Mouse (Mus musculus): ENCODE data around the gene Slc44a1. TPM values are rescaled to one million over a fixed set of nuclear protein-coding genes. Genes with fewer than 3 reads are reported as not detected.
A peak's percentile ranks its signal among the peaks of the same experiment; 100 is the strongest.

Slc44a1 gene
- polyA plus RNA-seq, 1 experiment from 2014 or later = 44.1 TPM

GRCm38 (mm10) chr4:53439636-53440009 lies 590 bp upstream of the Slc44a1 start:
- TF ChIP-seq CTCF (IDR thresholded peaks at IDR 0.05; ENCODE audit: low read depth) = no peak
- Histone ChIP-seq H3K27ac (peak overlapping the region; percentile 81), H3K4me3 (replicated peaks; ENCODE audit: low read depth, low read length) (peak overlapping the region; percentile 74), H3K9ac (ENCODE audit: low read depth, low read length) (peak overlapping the region; percentile 81), H3K9me3 (replicated peaks; ENCODE audit: low read length) (no peaks in the 10 kb centered on the region), H3K4me2 (ENCODE audit: low read length) (peak overlapping the region; percentile 85), H3K4me1 (replicated peaks; ENCODE audit: insufficient read depth, low read length) (peaks cover 13% of the 10 kb centered on the region), H3K36me3 (ENCODE audit: insufficient read depth, low read length) (no peaks in the 10 kb centered on the region), H3K27me3 (ENCODE audit: insufficient read depth, low read length) (no peaks in the 10 kb centered on the region)
- DNase-seq (ENCODE audit: low spot score) (no peak), ATAC-seq (replicated peaks; ENCODE audit: low FRiP score, low read depth) (no peak; the same call in 1 of the 2 replicates)
- WGBS = 16% methylated on average over 9 of the region's 9 CpGs

- Histone ChIP-seq H3K9ac (ENCODE audit: low read depth, low read length) (peak overlapping the region; percentile 81), H3K9me3 (replicated peaks; ENCODE audit: low read length) (no peaks in the 10 kb centered on the region), H3K36me3 (ENCODE audit: insufficient read depth, low read length) (no peaks in the 10 kb centered on the region), H3K4me3 (replicated peaks; ENCODE audit: low read depth, low read length) (peak overlapping the region; percentile 74), H3K27me3 (ENCODE audit: insufficient read depth, low read length) (no peaks in the 10 kb centered on the region), H3K4me1 (replicated peaks; ENCODE audit: insufficient read depth, low read length) (peaks cover 13% of the 10 kb centered on the region), H3K27ac (peak overlapping the region; percentile 81), H3K4me2 (ENCODE audit: low read length) (peak overlapping the region; percentile 85)
- no peak for TF ChIP-seq CTCF (IDR thresholded peaks at IDR 0.05; ENCODE audit: low read depth)
- ATAC-seq (replicated peaks; ENCODE audit: low FRiP score, low read depth) (peak; percentile 14; the same call in 1 of the 2 replicates), DNase-seq (ENCODE audit: low spot score) (no peak)
- WGBS = under 1% methylated on average over 45 of the region's 45 CpGs
Observed at GRCm38 (mm10) chr4:53440816-53441571, 781 bp downstream of the Slc44a1 start.

- H3K4me2 ChIP-seq (ENCODE audit: low read length) = peak overlapping the region; percentile 85
- no peaks in the 10 kb centered on the region for H3K9me3 ChIP-seq (replicated peaks; ENCODE audit: low read length)
- H3K36me3 ChIP-seq (ENCODE audit: insufficient read depth, low read length) = no peaks in the 10 kb centered on the region
- 30% methylated on average over 4 of the region's 4 CpGs for WGBS
- DNase-seq (ENCODE audit: low spot score) (peak; percentile 14), ATAC-seq (replicated peaks; ENCODE audit: low FRiP score, low read depth) (no peak)
- H3K9ac ChIP-seq (ENCODE audit: low read depth, low read length) = no peak overlapping the region
- no peaks in the 10 kb centered on the region for H3K27me3 ChIP-seq (ENCODE audit: insufficient read depth, low read length)
- peak overlapping the region; percentile 74 for H3K4me3 ChIP-seq (replicated peaks; ENCODE audit: low read depth, low read length)
- no peak for TF ChIP-seq CTCF (IDR thresholded peaks at IDR 0.05; ENCODE audit: low read depth)
- peaks cover 13% of the 10 kb centered on the region for H3K4me1 ChIP-seq (replicated peaks; ENCODE audit: insufficient read depth, low read length)
- H3K27ac ChIP-seq = no peak overlapping the region
Observed at GRCm38 (mm10) chr4:53441683-53442082, 1.5 kb downstream of the Slc44a1 start.

GRCm38 (mm10) chr4:53446216-53446615 lies 6.0 kb downstream of the Slc44a1 start:
- ATAC-seq (replicated peaks; ENCODE audit: low FRiP score, low read depth) (no peak), DNase-seq (ENCODE audit: low spot score) (no peak)
- Histone ChIP-seq H3K9me3 (replicated peaks; ENCODE audit: low read length) (no peaks in the 10 kb centered on the region), H3K36me3 (ENCODE audit: insufficient read depth, low read length) (no peaks in the 10 kb centered on the region), H3K27ac (no peak overlapping the region), H3K9ac (ENCODE audit: low read depth, low read length) (no peak overlapping the region), H3K4me1 (replicated peaks; ENCODE audit: insufficient read depth, low read length) (peaks cover 19% of the 10 kb centered on the region), H3K27me3 (ENCODE audit: insufficient read depth, low read length) (no peaks in the 10 kb centered on the region), H3K4me3 (replicated peaks; ENCODE audit: low read depth, low read length) (no peak overlapping the region), H3K4me2 (ENCODE audit: low read length) (no peak overlapping the region)
- no peak for TF ChIP-seq CTCF (IDR thresholded peaks at IDR 0.05; ENCODE audit: low read depth)
- 64% methylated on average over 3 of the region's 3 CpGs for WGBS

- Histone ChIP-seq H3K9me3 (replicated peaks; ENCODE audit: low read length) (no peaks in the 10 kb centered on the region), H3K4me2 (ENCODE audit: low read length) (no peak overlapping the region), H3K4me3 (replicated peaks; ENCODE audit: low read depth, low read length) (no peak overlapping the region), H3K9ac (ENCODE audit: low read depth, low read length) (no peak overlapping the region), H3K27ac (no peak overlapping the region), H3K36me3 (ENCODE audit: insufficient read depth, low read length) (no peaks in the 10 kb centered on the region), H3K4me1 (replicated peaks; ENCODE audit: insufficient read depth, low read length) (peaks cover 20% of the 10 kb centered on the region), H3K27me3 (ENCODE audit: insufficient read depth, low read length) (no peaks in the 10 kb centered on the region)
- DNase-seq (ENCODE audit: low spot score) (no peak), ATAC-seq (replicated peaks; ENCODE audit: low FRiP score, low read depth) (no peak)
- 100% methylated on average over 4 of the region's 4 CpGs for WGBS
- TF ChIP-seq CTCF (IDR thresholded peaks at IDR 0.05; ENCODE audit: low read depth) = no peak
Observed at GRCm38 (mm10) chr4:53447773-53448172, 7.6 kb downstream of the Slc44a1 start.

- no peak for DNase-seq (ENCODE audit: low spot score)
- ATAC-seq (replicated peaks; ENCODE audit: low FRiP score, low read depth) = no peak
Observed at GRCm38 (mm10) chr4:53450736-53451135, 10.5 kb downstream of the Slc44a1 start.

More at GRCm38 (mm10) chr4:53450736-53451135, 10.5 kb downstream of the Slc44a1 start:
- H3K9me3 ChIP-seq (replicated peaks; ENCODE audit: low read length) = no peaks in the 10 kb centered on the region
- no peak overlapping the region for H3K9ac ChIP-seq (ENCODE audit: low read depth, low read length)
- 34% methylated on average over 7 of the region's 7 CpGs for WGBS
- no peak overlapping the region for H3K4me2 ChIP-seq (ENCODE audit: low read length)
- TF ChIP-seq CTCF (IDR thresholded peaks at IDR 0.05; ENCODE audit: low read depth) = no peak
- H3K27me3 ChIP-seq (ENCODE audit: insufficient read depth, low read length) = no peaks in the 10 kb centered on the region
- peaks cover 14% of the 10 kb centered on the region for H3K4me1 ChIP-seq (replicated peaks; ENCODE audit: insufficient read depth, low read length)
- H3K27ac ChIP-seq = no peak overlapping the region
- no peaks in the 10 kb centered on the region for H3K36me3 ChIP-seq (ENCODE audit: insufficient read depth, low read length)
- no peak overlapping the region for H3K4me3 ChIP-seq (replicated peaks; ENCODE audit: low read depth, low read length)
